Mouse (Mus musculus) forelimb bud, embryonic 11.5 days (tissue): ENCODE results near the gene H2-K1.
"Not testable (repeated sequence)": the region's sequence is repeated elsewhere in the genome, so short reads cannot be mapped to it uniquely, and the experiment has no call there.

ENCODE experiments used
- DNase-seq: peaks from one replicate; pipeline ENCODE4 v3.0.0-alpha.2; 2012; ENCODE audit warnings: low read depth, low spot score

H2-K1 gene

GRCm38 (mm10) chr17:34026917-34027655 lies 26.9 kb upstream of the H2-K1 start:
- DNase-seq = no peak

DNA sequence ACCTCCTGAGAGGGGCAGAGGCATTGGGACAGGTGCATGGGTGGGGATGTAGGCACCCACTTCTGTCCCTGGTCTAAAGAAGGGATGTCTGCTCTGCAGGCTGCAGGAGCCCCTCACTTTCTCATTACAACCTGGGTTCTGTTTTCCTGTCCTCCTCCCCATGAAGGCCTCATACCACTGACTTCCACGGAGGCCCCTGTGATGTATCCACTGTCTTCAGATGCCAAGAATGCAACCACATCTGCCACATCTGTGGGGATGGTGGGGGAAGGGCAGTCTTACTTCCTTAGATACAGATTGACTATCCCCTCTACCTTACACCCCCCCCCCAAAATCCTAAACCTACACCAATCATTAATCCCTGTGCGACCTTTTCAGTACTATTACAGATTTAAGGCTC lies 26.1 kb upstream of the H2-K1 start:
- DNase-seq = no peak

GRCm38 (mm10) chr17:34025756-34026151 lies 25.6 kb upstream of the H2-K1 start:
- DNase-seq = no peak

- DNase-seq = no peak
Measured at GRCm38 (mm10) chr17:34024861-34025755, 25.0 kb upstream of the H2-K1 start.

DNA sequence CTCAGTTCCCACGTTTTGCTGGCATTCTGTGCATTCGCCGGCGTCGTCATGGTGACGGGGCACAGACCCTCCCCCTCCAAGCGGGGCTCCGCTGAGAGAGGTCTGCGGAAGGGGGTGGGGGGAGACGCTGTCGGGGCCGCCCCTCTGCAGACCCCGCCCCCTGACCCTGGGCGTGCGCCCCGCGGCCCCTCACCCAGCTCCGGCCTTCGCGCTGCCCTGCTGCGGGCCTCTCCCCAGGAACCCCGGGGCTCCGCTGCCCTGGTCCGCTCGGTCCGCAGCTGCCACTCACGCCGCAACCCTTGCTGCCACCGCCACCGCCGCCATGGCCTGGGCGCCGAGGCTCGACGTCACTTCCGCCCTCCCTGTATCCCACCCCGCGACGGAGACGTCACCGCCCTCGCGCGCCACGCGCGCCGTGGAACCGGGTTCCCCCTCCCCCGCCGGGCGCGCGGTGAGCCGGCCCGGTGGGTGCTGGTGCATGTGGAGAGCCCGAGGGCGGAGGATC lies 24.2 kb upstream of the H2-K1 start, which contains the start of gene Ring1:
Gene Ring1 (minus strand): TSS at position 364 of the 505 bp plus-strand sequence.
- DNase-seq = peak; percentile 87

GRCm38 (mm10) chr17:34023678-34024077 lies 23.5 kb upstream of the H2-K1 start:
- no peak for DNase-seq

- DNase-seq = no peak
Measured at GRCm38 (mm10) chr17:34022987-34023386, 22.8 kb upstream of the H2-K1 start.

DNA sequence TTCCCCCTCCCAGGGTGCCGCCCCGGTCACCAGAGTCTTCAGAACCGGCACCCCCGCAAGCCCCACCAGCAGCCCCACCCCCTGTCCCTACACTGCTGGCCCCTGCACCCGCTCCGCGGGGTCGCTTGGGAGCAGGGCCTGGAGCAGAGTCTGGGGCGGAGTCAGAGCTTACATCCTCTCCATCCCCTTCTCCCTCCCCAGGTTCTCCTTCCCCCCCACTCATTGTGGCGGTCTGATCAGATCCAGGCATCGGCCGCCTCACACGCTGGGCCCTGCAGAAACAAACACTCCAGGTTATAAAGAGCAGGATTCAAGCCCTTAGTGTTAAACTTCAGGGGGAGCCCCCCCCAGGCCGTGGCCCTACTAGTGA lies 22.3 kb upstream of the H2-K1 start:
- no peak for DNase-seq

GRCm38 (mm10) chr17:34021539-34022413 lies 21.6 kb upstream of the H2-K1 start:
- DNase-seq = no peak

- no peak for DNase-seq
Measured at GRCm38 (mm10) chr17:34013436-34013835, 13.3 kb upstream of the H2-K1 start.

DNA sequence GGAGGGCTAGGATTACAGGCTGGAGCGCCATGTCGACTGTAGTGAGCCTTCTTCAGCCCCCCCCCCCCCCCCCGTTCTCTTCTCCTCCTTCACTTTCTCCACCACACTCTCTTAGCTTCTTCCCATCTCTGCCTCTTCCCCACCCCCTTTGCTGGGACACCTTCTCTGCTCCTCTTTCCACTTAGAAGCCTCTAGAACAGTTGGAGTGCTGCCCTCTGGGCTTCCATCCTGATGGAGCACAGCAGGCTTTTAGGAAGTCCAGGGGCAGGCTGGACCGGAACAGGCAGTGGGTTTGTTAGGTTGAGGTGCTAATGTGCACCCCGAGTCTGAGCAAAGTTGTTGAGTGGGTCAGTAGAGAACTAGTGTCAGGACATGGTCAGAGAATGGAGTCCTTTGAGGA lies 10.0 kb upstream of the H2-K1 start:
- no peak for DNase-seq

DNA sequence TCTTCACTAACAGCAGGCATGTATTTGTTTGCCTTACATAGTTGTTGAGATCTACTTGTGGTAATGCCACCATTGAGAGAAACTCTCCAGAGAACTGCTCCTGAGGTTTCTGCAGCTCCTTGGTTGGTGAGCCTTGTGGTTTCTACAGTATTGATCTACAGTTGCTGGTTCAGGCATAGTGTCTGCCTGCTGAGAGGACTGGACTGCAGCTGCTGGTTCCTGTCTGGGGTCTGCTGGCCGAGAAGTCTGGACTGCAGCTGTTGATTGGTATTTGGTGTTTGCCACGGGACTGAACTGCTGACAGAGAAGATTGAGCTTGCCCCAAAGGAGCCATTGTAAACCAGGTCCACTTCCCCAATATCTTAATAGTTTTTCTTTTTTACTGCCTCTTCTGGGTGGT lies 6.4 kb upstream of the H2-K1 start:
- DNase-seq = no peak

GRCm38 (mm10) chr17:34003426-34003825 lies 3.3 kb upstream of the H2-K1 start:
- DNase-seq = no peak

DNA sequence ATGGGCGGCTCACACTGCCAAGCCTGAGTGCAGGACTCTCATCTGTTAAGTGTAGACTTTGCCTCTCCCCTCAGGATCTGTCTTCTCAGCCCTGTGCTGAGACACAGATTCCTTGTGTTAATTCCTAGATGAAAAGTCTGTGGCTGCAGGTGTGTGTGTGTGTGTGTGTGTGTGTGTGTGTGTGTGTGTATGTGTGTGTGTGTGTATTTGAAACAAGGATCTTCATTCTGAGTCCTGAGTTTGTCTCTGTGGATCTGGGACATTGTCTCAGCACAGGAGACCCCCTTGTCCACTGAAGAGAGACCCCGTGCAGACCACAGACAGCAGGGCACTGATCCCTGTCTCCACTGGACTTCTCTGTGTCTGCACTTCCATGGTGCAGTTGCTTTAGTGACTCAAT lies 649 bp upstream of the H2-K1 start:
- DNase-seq = not testable (repeated sequence)

GRCm38 (mm10) chr17:33999341-34000149 lies 602 bp downstream of the H2-K1 start:
- no peak for DNase-seq

DNA sequence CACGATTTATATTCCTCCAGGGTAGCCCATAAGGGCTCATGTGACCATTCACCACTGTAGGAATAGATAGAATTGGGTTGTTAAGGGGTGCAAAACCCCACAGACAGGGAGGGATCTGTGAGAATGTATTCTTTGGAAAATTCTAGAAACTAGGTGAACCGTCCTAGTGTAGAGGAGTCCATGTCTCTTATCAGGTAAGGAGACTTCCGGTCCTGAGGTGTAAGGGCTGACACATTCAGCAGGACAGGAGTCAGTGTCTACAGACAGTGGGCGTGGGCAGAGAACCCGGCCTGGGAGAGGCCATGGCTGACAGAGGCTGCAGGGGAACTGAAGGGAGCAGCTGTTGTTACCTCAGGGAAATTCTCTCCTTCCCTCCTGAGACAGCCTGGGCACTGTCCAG lies 1.4 kb downstream of the H2-K1 start:
- not testable (repeated sequence) for DNase-seq

DNA sequence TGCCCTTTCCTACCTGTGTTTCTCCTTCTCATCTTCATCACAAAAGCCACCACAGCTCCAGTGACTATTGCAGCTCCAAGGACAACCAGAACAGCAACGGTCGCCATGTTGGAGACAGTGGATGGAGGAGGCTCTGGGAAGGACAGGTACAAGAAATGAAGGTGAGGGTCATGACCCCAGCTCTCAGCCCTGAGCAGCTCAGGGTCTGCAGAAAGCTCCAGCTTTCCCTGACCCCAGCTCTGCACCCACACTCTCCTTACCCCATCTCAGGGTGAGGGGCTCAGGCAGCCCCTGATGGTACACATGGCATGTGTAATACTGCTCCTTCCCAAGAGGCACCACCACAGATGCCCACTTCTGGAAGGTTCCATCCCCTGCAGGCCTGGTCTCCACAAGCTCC lies 3.1 kb downstream of the H2-K1 start:
- not testable (repeated sequence) for DNase-seq

- no peak for DNase-seq
Measured at GRCm38 (mm10) chr17:33995651-33996050, 4.5 kb downstream of the H2-K1 start.

GRCm38 (mm10) chr17:33994959-33995358 lies 5.2 kb downstream of the H2-K1 start:
- no peak for DNase-seq

DNA sequence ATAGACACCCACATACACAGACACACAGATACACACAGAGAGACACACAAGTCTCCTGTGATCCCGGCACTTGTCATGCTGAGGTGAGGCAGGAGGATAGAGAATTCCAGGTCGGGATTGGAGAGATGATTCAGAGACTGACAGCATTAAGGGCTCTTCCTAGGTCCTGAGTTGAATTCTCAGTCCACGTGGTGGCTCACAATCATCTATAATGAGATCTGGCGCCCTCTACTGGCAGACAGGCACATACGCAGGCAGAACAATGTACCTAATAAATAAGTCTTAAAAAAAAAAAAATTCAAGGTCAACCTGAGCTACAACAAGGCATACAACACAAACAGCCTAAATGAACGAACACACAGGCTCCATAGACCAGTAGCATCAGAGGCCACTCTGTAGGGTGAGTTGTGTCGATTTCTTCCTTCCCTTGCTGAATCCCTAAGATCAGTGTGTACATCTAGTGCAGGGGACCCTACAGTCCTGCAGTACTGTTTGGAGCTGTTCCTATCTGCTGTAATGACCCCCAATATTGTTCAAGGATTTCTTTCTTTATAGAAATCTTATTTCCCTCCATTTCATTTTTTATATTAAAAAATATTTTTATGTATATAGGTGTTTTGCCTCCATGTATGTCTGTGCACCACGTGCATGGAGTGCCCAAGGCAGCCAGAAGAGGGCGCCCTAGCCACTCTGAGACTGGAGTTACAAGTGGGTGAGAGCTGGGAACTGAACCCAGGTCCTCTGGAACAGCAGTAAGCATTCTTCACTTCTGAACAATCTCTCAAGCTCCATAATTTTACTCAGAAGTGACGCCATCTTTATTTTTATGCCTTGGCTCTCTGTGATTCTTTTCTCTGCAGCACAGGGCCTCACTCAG lies 8.1 kb downstream of the H2-K1 start:
- DNase-seq = peak; percentile 73
